Mouse (Mus musculus): Measurements from ENCODE around the gene Hacd4. TPM values are rescaled to one million over a fixed set of nuclear protein-coding genes. Genes with fewer than 3 reads are reported as not detected.

Hacd4 gene
- polyA plus RNA-seq, 1 experiment = 1.2 TPM

- no peak overlapping the region for H3K4me3 ChIP-seq (ENCODE audit: insufficient read depth, low read length)
- TF ChIP-seq POLR2A (IDR thresholded peaks at IDR 0.05; ENCODE audit: extremely low read depth, insufficient read depth, low read length) (no peak), CTCF (IDR thresholded peaks at IDR 0.05; ENCODE audit: extremely low read depth, insufficient read depth, low read length) (no peak)
- no peak overlapping the region for H3K27ac ChIP-seq (ENCODE audit: insufficient read depth, low read length)
- no peaks in the 10 kb centered on the region for H3K4me1 ChIP-seq (ENCODE audit: control insufficient read depth, insufficient read depth, low read length)
These were observed 24.4 kb upstream of the Hacd4 start for GRCm38 (mm10) chr4:88462981-88463646.

- H3K4me3 ChIP-seq (ENCODE audit: insufficient read depth, low read length) = no peak overlapping the region
- TF ChIP-seq CTCF (IDR thresholded peaks at IDR 0.05; ENCODE audit: extremely low read depth, insufficient read depth, low read length) = no peak
- TF ChIP-seq POLR2A (IDR thresholded peaks at IDR 0.05; ENCODE audit: extremely low read depth, insufficient read depth, low read length) = no peak
- H3K27ac ChIP-seq (ENCODE audit: insufficient read depth, low read length) = no peak overlapping the region
- no peaks in the 10 kb centered on the region for H3K4me1 ChIP-seq (ENCODE audit: control insufficient read depth, insufficient read depth, low read length)
These were observed 23.8 kb upstream of the Hacd4 start for GRCm38 (mm10) chr4:88462501-88462900.

GRCm38 (mm10) chr4:88461315-88461714 is 22.6 kb upstream of the Hacd4 start:
- TF ChIP-seq CTCF (IDR thresholded peaks at IDR 0.05; ENCODE audit: extremely low read depth, insufficient read depth, low read length) = no peak
- no peak for TF ChIP-seq POLR2A (IDR thresholded peaks at IDR 0.05; ENCODE audit: extremely low read depth, insufficient read depth, low read length)
- H3K27ac ChIP-seq (ENCODE audit: insufficient read depth, low read length) = no peak overlapping the region
- no peaks in the 10 kb centered on the region for H3K4me1 ChIP-seq (ENCODE audit: control insufficient read depth, insufficient read depth, low read length)

GRCm38 (mm10) chr4:88458673-88459072 is 19.9 kb upstream of the Hacd4 start:
- Histone ChIP-seq H3K4me3 (ENCODE audit: insufficient read depth, low read length) (no peak overlapping the region), H3K27ac (ENCODE audit: insufficient read depth, low read length) (no peak overlapping the region), H3K4me1 (ENCODE audit: control insufficient read depth, insufficient read depth, low read length) (no peaks in the 10 kb centered on the region)
- no peak for TF ChIP-seq CTCF (IDR thresholded peaks at IDR 0.05; ENCODE audit: extremely low read depth, insufficient read depth, low read length)
- no peak for TF ChIP-seq POLR2A (IDR thresholded peaks at IDR 0.05; ENCODE audit: extremely low read depth, insufficient read depth, low read length)

More at GRCm38 (mm10) chr4:88461315-88461714, 22.6 kb upstream of the Hacd4 start:
- no peak overlapping the region for H3K4me3 ChIP-seq (ENCODE audit: insufficient read depth, low read length)

- TF ChIP-seq CTCF (IDR thresholded peaks at IDR 0.05; ENCODE audit: extremely low read depth, insufficient read depth, low read length) (no peak), POLR2A (IDR thresholded peaks at IDR 0.05; ENCODE audit: extremely low read depth, insufficient read depth, low read length) (no peak)
- Histone ChIP-seq H3K4me1 (ENCODE audit: control insufficient read depth, insufficient read depth, low read length) (no peaks in the 10 kb centered on the region), H3K4me3 (ENCODE audit: insufficient read depth, low read length) (no peak overlapping the region), H3K27ac (ENCODE audit: insufficient read depth, low read length) (no peak overlapping the region)
These were observed 19.4 kb upstream of the Hacd4 start for GRCm38 (mm10) chr4:88458093-88458492.

GRCm38 (mm10) chr4:88450087-88450765 is 11.5 kb upstream of the Hacd4 start:
- no peak overlapping the region for H3K4me3 ChIP-seq (ENCODE audit: insufficient read depth, low read length)
- no peaks in the 10 kb centered on the region for H3K4me1 ChIP-seq (ENCODE audit: control insufficient read depth, insufficient read depth, low read length)
- TF ChIP-seq CTCF (IDR thresholded peaks at IDR 0.05; ENCODE audit: extremely low read depth, insufficient read depth, low read length) (no peak), POLR2A (IDR thresholded peaks at IDR 0.05; ENCODE audit: extremely low read depth, insufficient read depth, low read length) (no peak)
- no peak overlapping the region for H3K27ac ChIP-seq (ENCODE audit: insufficient read depth, low read length)

GRCm38 (mm10) chr4:88448976-88449375 is 10.2 kb upstream of the Hacd4 start:
- Histone ChIP-seq H3K4me1 (ENCODE audit: control insufficient read depth, insufficient read depth, low read length) (no peaks in the 10 kb centered on the region), H3K4me3 (ENCODE audit: insufficient read depth, low read length) (no peak overlapping the region), H3K27ac (ENCODE audit: insufficient read depth, low read length) (no peak overlapping the region)
- TF ChIP-seq CTCF (IDR thresholded peaks at IDR 0.05; ENCODE audit: extremely low read depth, insufficient read depth, low read length) (no peak), POLR2A (IDR thresholded peaks at IDR 0.05; ENCODE audit: extremely low read depth, insufficient read depth, low read length) (no peak)

GRCm38 (mm10) chr4:88440814-88441213 is 2.1 kb upstream of the Hacd4 start:
- TF ChIP-seq CTCF (IDR thresholded peaks at IDR 0.05; ENCODE audit: extremely low read depth, insufficient read depth, low read length) (no peak), POLR2A (IDR thresholded peaks at IDR 0.05; ENCODE audit: extremely low read depth, insufficient read depth, low read length) (no peak)
- no peak overlapping the region for H3K4me3 ChIP-seq (ENCODE audit: insufficient read depth, low read length)
- no peaks in the 10 kb centered on the region for H3K4me1 ChIP-seq (ENCODE audit: control insufficient read depth, insufficient read depth, low read length)
- H3K27ac ChIP-seq (ENCODE audit: insufficient read depth, low read length) = no peak overlapping the region

GRCm38 (mm10) chr4:88439669-88440123 is 968 bp upstream of the Hacd4 start:
- no peak for TF ChIP-seq CTCF (IDR thresholded peaks at IDR 0.05; ENCODE audit: extremely low read depth, insufficient read depth, low read length)
- TF ChIP-seq POLR2A (IDR thresholded peaks at IDR 0.05; ENCODE audit: extremely low read depth, insufficient read depth, low read length) = no peak
- Histone ChIP-seq H3K27ac (ENCODE audit: insufficient read depth, low read length) (no peak overlapping the region), H3K4me1 (ENCODE audit: control insufficient read depth, insufficient read depth, low read length) (no peaks in the 10 kb centered on the region), H3K4me3 (ENCODE audit: insufficient read depth, low read length) (no peak overlapping the region)

- no peak overlapping the region for H3K27ac ChIP-seq (ENCODE audit: insufficient read depth, low read length)
- TF ChIP-seq CTCF (IDR thresholded peaks at IDR 0.05; ENCODE audit: extremely low read depth, insufficient read depth, low read length) (no peak), POLR2A (IDR thresholded peaks at IDR 0.05; ENCODE audit: extremely low read depth, insufficient read depth, low read length) (no peak)
- no peaks in the 10 kb centered on the region for H3K4me1 ChIP-seq (ENCODE audit: control insufficient read depth, insufficient read depth, low read length)
- 0 out of 2 replicates have a peak overlapping the region, but pooled peaks have one; percentile 16 for H3K4me3 ChIP-seq (ENCODE audit: insufficient read depth, low read length)
These were observed 232 bp upstream of the Hacd4 start for GRCm38 (mm10) chr4:88438990-88439329.

Data from cortical plate, adult 2 months (tissue).